Mouse (Mus musculus): ENCODE results near the gene Nmnat3.

Gene Nmnat3

GRCm38 (mm10) chr9:98421903-98422302 is 134.7 kb downstream of the Nmnat3 start:
- DNase-seq (ENCODE audit: low spot score), result no peak

GRCm38 (mm10) chr9:98422656-98423055 is 135.4 kb downstream of the Nmnat3 start, which contains the start of gene Rbp1:
Gene Rbp1 (plus strand): TSS chr9:98422961.
- no peak for DNase-seq (ENCODE audit: low spot score)

- DNase-seq (ENCODE audit: low spot score), result no peak
These were observed 136.5 kb downstream of the Nmnat3 start for GRCm38 (mm10) chr9:98423691-98424090.

GRCm38 (mm10) chr9:98424291-98424690 is 137.1 kb downstream of the Nmnat3 start:
- DNase-seq (ENCODE audit: low spot score), result no peak

- DNase-seq (ENCODE audit: low spot score), result no peak
These were observed 137.5 kb downstream of the Nmnat3 start for GRCm38 (mm10) chr9:98424725-98425210.

GRCm38 (mm10) chr9:98425351-98425880 is 138.2 kb downstream of the Nmnat3 start:
- no peak for DNase-seq (ENCODE audit: low spot score)

- no peak for DNase-seq (ENCODE audit: low spot score)
These were observed 140.8 kb downstream of the Nmnat3 start for GRCm38 (mm10) chr9:98427906-98428517.

- DNase-seq (ENCODE audit: low spot score), result no peak
These were observed 141.5 kb downstream of the Nmnat3 start for GRCm38 (mm10) chr9:98428783-98429182.

- DNase-seq (ENCODE audit: low spot score), result no peak
These were observed 142.6 kb downstream of the Nmnat3 start for GRCm38 (mm10) chr9:98429806-98430205.

GRCm38 (mm10) chr9:98430528-98430927 is 143.3 kb downstream of the Nmnat3 start:
- no peak for DNase-seq (ENCODE audit: low spot score)

- DNase-seq (ENCODE audit: low spot score), result no peak
These were observed 145.8 kb downstream of the Nmnat3 start for GRCm38 (mm10) chr9:98433021-98433420.

- DNase-seq (ENCODE audit: low spot score), result no peak
These were observed 146.8 kb downstream of the Nmnat3 start for GRCm38 (mm10) chr9:98433956-98434588.

GRCm38 (mm10) chr9:98437819-98438218 is 150.6 kb downstream of the Nmnat3 start:
- DNase-seq (ENCODE audit: low spot score), result no peak

GRCm38 (mm10) chr9:98439091-98439490 is 151.9 kb downstream of the Nmnat3 start:
- no peak for DNase-seq (ENCODE audit: low spot score)

GRCm38 (mm10) chr9:98442638-98443037 is 155.4 kb downstream of the Nmnat3 start:
- DNase-seq (ENCODE audit: low spot score), result no peak

- no peak for DNase-seq (ENCODE audit: low spot score)
These were observed 158.3 kb downstream of the Nmnat3 start for GRCm38 (mm10) chr9:98445359-98446149.

GRCm38 (mm10) chr9:98450976-98451375 is 163.7 kb downstream of the Nmnat3 start:
- DNase-seq (ENCODE audit: low spot score), result no peak

GRCm38 (mm10) chr9:98466709-98467108 is 179.5 kb downstream of the Nmnat3 start:
- no peak for DNase-seq (ENCODE audit: low spot score)

Measured in layer of hippocampus, adult 9-10 months (tissue).